Mouse (Mus musculus) gastrocnemius, postnatal 25 days (tissue): ENCODE measurements around the gene Pglyrp1. TPM values are rescaled to one million over a fixed set of nuclear protein-coding genes. Genes with fewer than 3 reads are reported as not detected.

Experiments used
- DNase-seq: peaks from one replicate; pipeline ENCODE4 v3.0.0; 2022
- total RNA-seq, 2 experiments: library from RNA; stranded (reverse); gene quantifications; 1 replicate in 1 of 2; 2 replicates in 1 of 2; pipeline ENCODE4 v1.2.3; 2021

The Pglyrp1 gene
- total RNA-seq, 2 experiments from 2014 or later = 0.51 to 0.67 TPM

DNA sequence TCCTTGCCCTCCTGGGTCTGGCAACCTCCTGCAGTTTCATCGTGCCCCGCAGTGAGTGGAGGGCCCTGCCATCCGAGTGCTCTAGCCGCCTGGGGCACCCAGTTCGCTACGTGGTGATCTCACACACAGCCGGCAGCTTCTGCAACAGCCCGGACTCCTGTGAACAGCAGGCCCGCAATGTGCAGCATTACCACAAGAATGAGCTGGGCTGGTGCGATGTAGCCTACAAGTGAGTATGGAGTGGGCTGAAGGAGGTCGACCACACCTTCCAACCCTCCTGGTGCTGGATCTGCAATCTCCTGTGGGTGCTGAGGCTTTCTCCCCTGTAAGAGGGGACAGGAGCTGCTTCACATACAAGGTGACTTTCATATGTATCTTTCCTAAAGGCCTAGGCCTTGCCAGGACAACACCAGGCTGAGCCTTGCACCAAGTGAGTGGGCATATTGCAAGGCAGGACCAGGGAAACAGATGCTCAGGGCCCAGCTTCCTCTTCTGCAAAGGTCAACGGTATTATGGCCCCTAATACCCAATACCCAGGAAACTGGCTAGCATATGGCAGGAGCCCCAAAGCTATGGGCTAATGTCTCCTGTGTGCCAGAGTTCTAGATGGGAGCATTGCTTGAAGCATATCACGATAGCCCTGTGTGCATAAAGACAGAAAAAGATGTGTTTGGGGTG is 13.8 kb downstream of the Pglyrp1 start:
- no peak for DNase-seq

DNA sequence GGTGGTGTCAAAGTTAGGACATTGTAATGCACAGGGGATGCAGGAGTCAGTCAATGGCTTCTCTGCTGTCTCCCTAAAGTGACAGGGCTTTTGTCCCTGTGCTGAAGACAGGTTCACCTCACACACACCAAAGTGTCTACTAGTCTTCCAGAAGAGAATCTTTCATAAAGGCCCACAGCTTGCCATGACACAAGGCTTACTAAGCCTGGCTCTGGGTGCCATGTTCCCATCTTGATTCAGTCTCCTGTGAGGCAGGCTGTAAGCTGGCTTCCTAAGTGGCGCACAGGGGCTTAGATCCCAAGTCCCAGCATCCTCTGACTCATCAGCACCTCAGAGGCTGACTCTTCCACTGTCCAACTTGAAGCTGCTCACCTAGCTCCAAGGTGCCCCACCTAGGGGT is 15.8 kb downstream of the Pglyrp1 start:
- DNase-seq = no peak

DNA sequence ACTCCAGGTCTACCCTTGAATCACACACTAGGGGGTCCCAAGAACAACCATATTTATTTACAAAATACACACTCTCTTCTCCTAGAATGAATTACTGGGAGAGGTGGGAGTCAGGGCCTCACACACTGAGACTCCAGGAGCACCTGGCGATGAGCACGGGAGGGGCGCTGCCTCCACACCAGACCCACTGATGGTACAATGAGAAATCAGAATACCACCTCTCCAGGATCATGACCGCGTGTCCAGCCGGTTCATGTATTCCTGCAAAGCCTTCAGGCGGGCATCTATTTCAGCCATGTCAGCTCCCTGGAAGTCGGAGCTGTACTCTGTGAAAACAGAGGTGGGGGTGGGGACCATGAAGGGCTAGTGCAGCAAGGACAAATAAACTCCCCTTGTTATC is 19.7 kb downstream of the Pglyrp1 start:
- no peak for DNase-seq

DNA sequence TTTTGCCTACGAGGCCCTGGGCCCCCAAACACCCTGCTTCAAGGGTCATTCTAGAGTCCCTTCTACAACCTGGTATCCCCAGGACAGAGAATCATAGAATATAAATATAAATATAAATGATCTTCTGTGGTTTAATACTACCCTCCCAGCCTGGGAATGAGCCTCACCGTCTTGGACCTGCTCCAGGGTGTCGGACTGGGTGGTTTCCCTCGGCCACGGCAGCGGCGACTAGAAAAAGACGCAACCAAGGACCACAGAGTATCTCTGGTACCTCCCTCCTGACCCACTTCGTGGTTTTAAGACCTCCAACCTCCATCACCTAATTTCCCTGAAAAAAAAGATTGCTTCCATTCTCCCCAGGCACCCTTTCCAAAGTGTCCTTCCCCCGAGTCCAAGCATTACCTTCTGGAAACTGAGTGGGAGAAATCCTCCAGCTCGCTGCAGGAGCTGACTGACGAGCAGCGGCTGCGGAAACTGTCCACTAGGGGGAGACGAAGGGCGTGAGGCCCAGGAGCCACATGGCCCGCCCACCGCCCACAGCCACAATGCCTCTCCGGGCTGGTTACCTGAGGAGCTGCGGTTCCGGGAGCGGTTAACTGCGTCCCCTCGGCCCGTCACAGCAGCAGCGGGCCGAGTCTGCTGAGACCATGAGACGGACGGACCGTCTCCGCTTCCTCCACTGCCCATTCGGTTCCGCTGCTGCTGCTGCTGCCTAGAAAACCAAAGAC is 20.9 kb downstream of the Pglyrp1 start:
- DNase-seq = peak; percentile 72

DNA sequence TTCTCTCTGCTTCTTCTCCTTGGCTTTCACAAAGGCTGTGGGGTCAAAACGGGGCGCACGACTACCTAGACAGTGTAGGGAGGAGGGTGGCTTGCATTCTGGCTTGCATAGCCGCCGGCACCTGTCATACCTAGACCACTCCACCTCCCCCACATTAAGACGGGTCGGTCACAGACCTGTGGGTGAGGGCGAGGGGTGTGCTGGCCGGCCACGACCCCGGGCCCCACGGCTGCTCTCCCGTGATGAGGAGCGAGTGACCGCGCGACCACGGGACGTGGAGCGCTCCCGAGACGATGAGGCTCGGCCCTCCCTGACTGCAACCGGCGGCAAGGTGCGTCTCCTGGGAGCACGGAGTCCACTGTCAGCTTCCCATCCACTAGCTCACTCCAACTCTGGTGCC is 21.9 kb downstream of the Pglyrp1 start:
- DNase-seq = no peak

DNA sequence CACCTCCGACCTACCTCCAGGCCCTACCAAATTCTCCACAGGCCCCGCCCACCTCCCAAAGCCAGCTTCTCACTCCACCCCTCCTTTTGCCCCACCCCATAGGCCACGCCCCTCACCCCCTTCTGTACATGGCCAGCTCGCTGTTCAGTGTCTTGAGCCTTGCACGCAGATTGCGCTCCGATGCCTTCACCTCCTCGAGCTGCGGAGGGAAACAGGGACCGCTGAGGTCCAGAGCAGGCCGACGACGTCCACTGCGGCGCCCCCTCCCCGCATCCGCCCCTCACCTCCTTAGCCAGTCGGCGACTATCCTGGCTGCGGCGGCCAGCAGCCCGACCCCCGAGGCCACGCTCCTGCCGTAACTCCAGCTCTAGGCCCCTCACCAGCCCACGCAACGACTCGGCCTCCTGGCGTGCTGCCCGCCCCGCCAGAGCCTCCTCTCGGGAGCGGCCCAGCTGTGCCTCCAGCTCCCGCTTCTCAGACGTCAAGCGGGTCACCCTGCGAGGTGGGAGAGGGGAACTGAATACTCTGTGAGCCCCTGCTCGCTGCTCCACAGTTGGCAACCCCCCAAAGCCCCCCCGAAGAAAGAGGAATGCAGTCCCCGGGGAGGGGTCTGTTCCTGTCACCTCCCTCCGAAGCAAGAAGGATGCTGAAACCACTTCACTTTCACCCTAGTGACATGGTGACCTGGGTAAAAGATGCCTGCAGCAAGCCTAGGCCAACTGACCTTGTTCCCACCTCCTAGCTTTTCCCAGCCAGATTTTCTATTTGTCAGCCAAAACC is 22.7 kb downstream of the Pglyrp1 start:
- peak; percentile 36 for DNase-seq

DNA sequence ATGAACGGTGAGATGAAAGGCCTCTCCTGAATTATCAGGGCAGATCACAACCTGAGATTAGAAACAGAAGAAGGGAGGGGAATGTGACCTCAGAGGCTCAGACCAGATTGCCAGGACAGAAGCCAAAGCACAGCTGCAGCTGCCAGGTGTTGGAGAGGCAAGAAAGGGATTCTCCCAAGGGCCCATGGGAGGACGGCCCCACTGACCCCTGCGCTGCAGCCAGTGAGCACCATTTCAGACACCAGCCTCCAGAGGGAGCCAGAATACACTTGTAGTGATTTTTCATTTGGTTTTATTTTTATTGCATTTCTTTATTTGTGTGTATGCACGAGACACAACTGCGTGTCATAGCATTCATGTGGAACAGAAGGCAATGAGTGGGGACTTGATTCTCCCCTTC is 25.4 kb downstream of the Pglyrp1 start:
- peak; percentile 22 for DNase-seq

DNA sequence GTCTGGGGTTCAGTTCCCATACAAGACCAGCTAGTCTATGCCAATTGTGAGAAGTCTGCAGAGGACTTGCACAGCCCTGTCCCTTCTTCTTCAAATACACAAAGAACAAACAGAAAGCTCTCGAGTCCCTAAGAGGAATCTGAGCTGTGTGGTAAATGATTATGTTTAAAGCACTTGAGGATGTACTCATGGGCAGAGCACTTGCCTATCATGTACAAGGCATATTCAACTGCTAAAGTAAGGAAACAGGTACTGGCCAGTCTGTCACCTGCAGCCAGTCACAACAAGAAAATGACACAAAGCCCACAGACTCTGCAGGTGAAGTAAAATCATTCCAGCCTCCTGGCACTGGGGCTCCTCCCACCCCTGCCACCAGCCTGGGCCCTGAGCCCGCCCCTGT is 29.4 kb downstream of the Pglyrp1 start:
- DNase-seq = no peak

DNA sequence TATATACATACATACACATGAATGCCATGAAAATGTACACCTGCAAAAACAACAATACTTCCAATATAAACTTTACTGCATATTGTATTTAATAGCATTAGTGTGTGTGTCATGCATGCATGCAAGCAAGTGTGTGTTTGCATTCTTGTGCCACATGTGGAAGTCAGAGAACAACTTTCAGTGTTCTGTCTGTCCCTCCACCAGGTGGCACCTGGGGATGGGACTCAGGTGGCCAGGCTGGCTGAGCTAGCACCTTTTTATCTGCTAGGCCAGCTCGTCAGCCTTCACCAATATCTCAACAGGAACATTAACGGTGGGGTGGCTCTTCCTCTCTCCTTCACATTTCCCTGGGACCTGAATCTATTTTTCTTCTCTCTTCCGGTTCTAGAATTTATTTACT is 31.4 kb downstream of the Pglyrp1 start:
- no peak for DNase-seq

DNA sequence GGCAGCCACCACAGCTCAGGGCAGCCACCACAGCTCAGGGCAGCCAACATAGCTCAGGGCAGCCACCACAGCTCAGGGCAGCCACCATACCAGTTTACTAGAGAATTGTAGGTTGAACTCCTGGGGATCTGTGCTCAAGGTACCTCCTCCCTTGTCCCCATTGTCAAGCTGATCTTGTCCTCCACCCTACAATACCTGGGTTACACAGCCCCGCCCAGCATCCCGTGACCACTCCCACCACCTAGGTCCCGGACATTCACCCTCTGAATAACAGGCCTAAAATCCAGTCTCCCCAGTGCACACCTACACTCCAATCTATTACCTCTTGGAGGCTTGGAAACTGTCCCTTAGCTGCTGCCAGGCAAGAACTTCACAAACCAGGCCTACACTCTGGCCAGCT is 33.8 kb downstream of the Pglyrp1 start:
- no peak for DNase-seq

DNA sequence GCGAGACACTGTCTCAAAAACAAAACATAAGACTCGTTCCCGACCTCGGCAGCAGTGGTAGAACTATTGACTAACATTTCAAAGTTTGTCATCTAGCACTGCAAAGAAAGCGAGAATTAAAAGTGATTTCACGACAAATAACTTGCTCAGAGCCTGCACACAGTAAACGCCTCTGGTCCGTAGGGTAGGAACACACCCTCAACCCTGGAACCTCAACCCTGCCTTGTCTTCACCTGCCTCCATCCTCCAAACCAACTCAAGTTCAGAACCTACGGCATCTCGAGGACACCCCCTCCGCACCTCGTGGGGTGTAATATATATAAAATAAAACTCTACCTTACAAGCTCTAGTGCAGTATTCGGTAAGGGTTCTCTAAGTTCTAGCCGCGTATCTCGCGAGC is 38.7 kb downstream of the Pglyrp1 start:
- no peak for DNase-seq

DNA sequence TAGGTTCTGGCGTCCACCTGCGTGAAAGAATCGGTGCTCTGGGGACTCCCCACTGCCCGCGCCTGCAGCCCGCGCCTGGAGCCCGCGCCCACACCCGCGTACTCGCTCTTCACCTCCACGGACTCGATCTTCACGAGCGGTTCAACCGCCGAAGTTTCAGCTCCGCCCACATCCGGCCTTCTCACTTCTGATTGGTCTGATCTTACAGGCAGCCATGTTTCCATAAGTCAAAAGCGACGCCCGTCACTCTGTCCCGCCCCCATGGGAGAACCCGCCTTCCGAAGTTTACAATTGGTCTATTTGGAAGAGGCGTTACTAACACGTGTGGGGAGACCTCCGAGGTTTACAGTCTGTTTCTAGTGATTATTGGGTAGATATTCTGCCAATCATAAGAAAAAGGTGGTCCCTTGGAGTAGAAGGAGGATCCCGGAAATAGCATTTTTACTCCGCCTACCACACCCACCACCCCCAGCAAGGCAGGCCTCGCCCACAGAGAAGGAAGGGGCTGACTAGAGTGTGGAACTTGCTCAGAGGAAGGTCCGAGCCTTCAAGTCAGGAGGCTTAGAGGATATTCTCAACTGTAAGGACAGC is 39.2 kb downstream of the Pglyrp1 start, which contains the start of gene Ccdc61:
Gene Ccdc61 (minus strand): TSS at position 175 of the 591 bp plus-strand sequence.
- peak; percentile 97 for DNase-seq

DNA sequence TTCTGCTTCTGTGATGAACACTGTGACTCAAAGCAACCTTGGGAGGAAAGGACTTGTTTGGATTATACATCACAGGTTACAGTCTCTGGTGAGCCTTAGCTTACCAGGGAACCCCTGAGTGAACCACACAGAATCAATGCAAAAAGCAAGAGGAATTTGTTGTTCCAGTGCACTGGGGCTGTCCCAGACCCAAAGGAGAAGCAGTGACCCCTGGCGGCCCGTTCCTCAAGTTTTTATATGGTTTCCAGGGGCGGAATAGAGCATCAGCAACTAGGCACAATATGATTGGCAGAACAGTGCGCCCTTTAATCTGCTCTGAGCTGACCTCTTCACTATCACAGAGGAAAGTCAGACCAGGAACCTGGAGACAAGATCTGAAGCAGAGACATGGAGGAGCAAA is 45.1 kb downstream of the Pglyrp1 start:
- no peak for DNase-seq

DNA sequence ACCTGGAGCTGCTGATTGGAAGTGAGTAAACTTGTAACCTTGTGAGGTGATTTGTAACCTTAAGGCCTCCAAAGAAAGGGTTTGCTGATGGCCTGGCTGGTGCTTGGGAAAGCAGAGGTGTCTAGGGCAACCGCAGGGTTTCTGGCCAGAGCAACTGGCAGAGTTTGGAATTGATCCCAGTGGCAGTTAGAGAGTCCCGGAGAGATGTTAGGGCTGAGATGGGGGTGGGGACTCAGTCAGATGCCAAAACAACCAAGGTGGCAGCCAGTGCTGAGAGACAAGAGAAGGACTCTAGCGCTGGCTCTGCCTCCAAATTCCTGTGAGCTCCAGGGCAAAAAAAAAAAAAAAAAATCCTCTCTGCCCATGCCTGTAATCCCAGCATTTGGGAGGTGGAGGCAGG is 46.8 kb downstream of the Pglyrp1 start:
- no peak for DNase-seq

DNA sequence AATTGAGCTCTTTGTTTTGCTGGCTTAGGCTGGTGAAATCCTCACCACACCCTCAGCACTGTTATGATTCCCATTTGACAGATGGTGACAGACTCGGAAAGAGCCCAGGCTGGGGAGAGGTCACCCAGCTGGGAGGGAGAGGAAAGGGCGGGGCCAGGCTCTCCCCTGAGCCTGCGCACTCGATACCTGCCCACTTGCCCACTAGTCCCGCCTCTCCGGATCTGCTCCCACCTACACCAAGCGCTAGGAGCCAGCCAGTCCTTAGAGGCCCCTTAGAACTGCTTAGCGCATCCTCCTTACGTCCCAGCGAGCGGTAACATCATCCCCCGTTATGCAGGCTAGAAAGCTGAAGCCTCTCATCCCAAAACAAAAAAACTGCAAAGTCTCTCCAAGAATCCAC is 49.9 kb downstream of the Pglyrp1 start:
- DNase-seq = peak; percentile 58

DNA sequence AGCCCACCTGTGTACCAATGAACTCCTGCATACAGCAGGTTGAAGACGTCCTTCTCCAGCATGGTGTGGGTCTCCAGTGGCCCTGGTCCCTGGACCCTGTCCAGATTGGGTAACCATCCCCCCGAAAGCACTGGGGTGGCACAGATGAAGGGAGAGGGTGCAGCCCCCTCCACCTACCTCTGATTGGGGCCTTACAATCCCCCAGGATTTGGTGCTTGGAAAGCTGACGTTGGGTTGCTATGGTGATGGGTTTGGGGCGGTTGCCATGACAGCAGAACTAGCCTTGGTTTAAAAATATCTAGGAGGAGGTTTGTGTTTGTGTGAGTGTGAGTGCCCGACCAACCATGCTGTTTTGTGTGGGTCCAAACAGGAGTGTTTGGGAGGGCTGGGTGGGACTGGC is 51.7 kb downstream of the Pglyrp1 start:
- DNase-seq = no peak

DNA sequence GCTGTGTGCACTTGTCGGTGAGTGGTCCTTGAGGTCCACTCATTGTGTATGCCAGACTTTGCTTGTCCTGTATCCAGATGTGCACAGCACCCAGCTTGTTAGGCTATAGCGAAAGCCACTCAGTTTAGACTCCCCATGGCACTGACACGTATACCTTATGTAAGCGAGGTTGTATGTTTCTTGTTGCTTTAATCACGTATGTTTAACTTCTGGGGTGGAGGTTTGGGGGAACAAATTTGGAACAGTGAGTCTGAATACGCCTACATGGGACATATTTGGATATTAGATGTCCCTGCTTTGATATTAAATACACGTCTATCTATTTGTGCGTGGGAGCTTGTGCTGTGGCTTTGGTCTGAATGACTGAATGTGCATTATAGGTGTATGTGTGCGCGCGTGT is 52.1 kb downstream of the Pglyrp1 start:
- no peak for DNase-seq

DNA sequence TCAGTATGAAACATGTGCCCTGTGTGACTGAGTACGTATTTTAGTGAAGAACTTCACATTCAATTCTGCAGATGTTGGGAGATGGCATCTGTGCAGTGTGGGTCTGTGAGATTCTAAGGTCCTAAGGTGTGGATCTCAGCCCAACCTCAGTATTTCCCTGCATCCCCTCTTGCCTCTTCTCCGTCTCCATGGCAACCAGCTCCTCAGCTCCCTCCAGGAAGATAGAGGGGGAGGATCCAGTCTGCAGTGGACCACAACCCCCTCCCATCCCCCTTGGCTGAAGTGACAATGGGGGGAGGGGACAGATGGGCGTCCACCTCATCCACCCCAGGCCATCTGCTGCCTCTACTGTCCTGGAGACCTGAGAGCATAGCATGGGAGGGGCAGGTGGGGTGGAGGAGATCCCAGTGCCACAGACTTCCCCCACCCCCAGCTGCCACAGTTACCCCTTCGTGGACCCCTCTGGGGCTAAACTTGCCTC is 52.6 kb downstream of the Pglyrp1 start:
- no peak for DNase-seq

DNA sequence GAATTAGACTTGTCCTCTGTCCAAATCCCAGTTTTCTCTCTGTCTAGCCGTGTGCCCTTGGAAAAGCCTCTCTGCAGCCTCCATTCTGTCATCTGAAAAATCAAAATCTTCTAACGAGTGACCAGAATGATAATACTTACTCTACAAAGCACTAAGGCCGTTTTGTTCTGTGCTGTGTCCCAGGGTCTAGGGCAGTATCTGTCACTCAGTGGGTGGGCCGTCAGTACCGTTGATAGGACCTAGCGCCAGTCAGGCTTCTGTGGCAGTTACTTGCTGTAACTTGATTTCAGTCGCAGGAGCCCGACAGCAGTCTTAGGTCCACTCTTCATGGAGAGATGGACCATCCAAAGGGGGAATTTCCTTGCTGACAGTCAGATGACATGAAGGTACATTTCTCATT is 53.2 kb downstream of the Pglyrp1 start:
- DNase-seq = no peak

DNA sequence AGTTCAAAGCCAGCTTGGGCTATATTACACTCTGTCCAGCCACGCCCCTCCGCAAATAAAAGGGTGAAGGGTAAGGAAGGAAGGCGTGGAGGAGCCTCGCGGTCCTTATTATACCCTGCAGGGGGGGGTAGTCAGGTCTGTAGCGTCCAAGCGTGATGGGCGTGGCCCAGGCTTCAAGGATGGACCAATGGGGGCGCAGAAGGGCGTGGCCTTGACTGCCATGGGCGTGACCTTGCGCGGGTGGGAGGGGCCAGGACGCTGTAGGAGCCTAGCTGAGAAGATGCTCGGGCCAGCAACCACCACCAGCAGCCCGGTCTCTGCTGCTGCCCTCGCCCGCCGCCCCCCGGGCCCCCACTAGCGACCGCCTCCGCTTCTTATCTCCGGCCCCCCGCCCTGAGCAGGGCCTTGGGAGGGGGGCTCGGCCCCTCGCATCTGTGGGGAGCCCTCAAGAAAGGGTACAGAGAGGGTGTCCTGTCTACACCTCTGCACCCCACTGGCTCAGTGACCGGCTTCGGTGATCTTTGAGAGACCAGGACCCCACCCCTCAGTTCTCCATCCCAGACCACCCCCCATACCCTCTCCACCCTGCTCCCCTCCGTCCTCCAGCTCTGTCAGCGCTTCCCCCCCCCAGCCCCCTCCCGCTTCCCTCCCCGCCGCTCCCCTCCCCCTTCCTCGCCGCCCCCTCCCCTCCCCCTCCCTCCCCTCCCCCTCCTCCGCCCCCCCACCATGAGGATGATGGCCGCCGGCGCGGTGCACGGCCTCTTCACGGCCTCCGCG is 54.2 kb downstream of the Pglyrp1 start, which contains the start of gene Nova2:
Gene Nova2 (plus strand): TSS at position 727 of the 777 bp plus-strand sequence.
- DNase-seq = peak; percentile 77

DNA sequence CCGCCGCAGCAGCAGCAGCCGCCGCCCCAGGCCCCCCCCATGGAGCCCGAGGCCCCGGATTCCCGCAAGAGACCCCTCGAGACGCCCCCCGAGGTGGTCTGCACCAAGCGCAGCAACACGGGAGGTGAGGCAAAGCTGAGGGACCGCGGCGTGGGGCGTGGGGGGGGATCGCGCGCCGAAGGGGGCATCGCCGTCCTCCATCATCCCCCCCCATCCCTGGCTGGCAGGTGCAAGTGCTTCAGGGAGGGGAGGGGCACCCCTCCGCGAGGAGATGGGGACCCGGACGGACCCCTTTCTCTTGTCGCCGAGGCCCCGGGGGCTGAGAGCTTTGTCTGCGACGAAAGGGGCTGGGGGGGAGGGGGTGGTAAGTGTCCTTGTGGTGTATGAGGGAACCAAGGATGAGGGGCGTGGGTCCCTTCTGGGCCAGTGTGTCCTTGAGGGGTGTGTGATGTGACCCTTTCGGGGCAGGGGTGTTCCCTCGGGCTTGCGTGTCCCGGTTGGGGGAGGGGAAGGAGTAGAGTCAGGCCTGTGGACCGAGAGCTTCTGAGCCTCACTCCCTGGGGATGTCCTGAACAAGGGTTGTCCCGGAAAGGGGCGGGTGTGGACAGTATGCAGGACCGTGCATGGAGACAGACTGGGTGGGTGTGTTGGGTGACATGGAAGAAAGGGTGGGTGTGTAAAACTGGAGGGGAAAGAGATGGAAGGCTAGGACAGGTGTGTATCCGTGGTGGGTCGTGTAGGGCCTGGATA is 55.1 kb downstream of the Pglyrp1 start:
- DNase-seq = peak; percentile 28
